Mouse (Mus musculus) cortical plate, adult 2 months (tissue): Measurements from ENCODE around the gene Gm37240.

Source experiments
- CTCF ChIP-seq: fragments of 200-500 bp; IDR thresholded peaks from 2 replicates; pipeline ENCODE4 v1.5.1; 2011; ENCODE audit warnings: mild to moderate bottlenecking, control low read depth, low read length; ENCODE audit not compliant: insufficient read depth; ENCODE audit errors: extremely low read depth
- POLR2A ChIP-seq: fragments of 200-500 bp; IDR thresholded peaks from 2 replicates; pipeline ENCODE4 v1.6.1; 2011; ENCODE audit warnings: mild to moderate bottlenecking, low read length, control low read depth; ENCODE audit not compliant: insufficient read depth; ENCODE audit errors: extremely low read depth

DNA sequence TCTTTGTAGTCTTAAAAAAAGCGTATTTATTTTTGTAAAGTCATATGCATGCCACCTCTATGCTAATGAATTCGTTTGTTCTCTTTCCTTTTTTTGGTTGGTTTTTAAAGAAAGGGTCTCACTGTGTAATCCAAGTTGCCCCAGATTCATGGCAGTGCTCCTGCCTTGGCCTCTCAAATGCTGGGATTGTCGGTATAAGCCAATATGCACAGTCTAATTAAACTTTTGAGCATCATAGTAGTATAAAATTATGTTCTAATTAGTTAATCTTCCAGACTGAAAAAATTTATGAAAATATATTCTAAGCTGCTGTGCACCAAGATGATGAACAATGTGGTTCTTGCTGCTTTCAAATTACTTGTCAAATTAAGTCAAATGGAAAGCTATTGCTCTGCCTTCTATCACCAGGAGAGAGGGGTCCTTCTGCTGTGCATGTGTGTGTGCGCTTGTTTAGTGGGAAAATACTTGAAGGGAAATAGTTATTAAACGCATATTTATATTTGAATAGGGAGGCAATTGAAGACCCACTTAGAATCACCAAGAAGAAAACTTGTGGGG, 1291.6 kb downstream of the Gm37240 start:
- TF ChIP-seq POLR2A (no peak), CTCF (no peak)
